Mouse (Mus musculus) kidney, postnatal 0 days (tissue): ENCODE results near the gene Gm8909. TPM values are rescaled to one million over a fixed set of nuclear protein-coding genes. Genes with fewer than 3 reads are reported as not detected.
"Not testable (repeated sequence)": the region's sequence is repeated elsewhere in the genome, so short reads cannot be mapped to it uniquely, and the experiment has no call there.

Source experiments
- ATAC-seq: fragments of 200-750 bp; cut with Nextera tagmentation; replicated peaks from 2 replicates; pipeline ENCODE4 v1.8.0; 2017; ENCODE audit warnings: low read depth, moderate number of reproducible peaks, moderate TSS enrichment, moderate library complexity; ENCODE audit not compliant: low FRiP score
- DNase-seq: peaks from one replicate; pipeline ENCODE4 v3.0.0-alpha.2; 2016; ENCODE audit warnings: low spot score
- H3K27ac ChIP-seq: fragments of 300-500 bp; sonication (generic); 2 replicates; pipeline ENCODE4 v1.5.1; 2014; ENCODE audit warnings: mild to moderate bottlenecking
- H3K27me3 ChIP-seq: fragments of 300-500 bp; sonication (generic); 2 replicates; pipeline ENCODE4 v1.6.1; 2014; ENCODE audit warnings: low read length, mixed read lengths; ENCODE audit not compliant: insufficient read depth
- H3K36me3 ChIP-seq: fragments of 300-500 bp; sonication (generic); 2 replicates; pipeline ENCODE4 v1.6.1; 2014; ENCODE audit warnings: low read length, mixed read lengths; ENCODE audit not compliant: insufficient read depth
- H3K4me1 ChIP-seq: fragments of 300-500 bp; sonication (generic); replicated peaks from 2 replicates; pipeline ENCODE4 v1.6.1; 2014; ENCODE audit warnings: antibody characterized with exemption, low read length, mixed read lengths; ENCODE audit not compliant: insufficient read depth
- H3K4me2 ChIP-seq: fragments of 300-500 bp; sonication (generic); 2 replicates; pipeline ENCODE4 v1.6.1; 2014; ENCODE audit warnings: mild to moderate bottlenecking, low read length, moderate library complexity, mixed read lengths
- H3K4me3 ChIP-seq: fragments of 300-500 bp; sonication (generic); replicated peaks from 2 replicates; pipeline ENCODE4 v1.5.1; 2014; ENCODE audit warnings: low read depth, low read length
- H3K9ac ChIP-seq: fragments of 300-500 bp; sonication (generic); 2 replicates; pipeline ENCODE4 v1.6.1; 2014; ENCODE audit warnings: low read depth, low read length
- H3K9me3 ChIP-seq: fragments of 300-500 bp; sonication (generic); replicated peaks from 2 replicates; pipeline ENCODE4 v1.6.1; 2016; ENCODE audit warnings: low read length, inconsistent platforms, mixed read lengths
- CTCF ChIP-seq: IDR thresholded peaks from 2 replicates; pipeline ENCODE4 v1.5.1; 2016; ENCODE audit warnings: antibody characterized with exemption, low read depth, mild to moderate bottlenecking, moderate library complexity
- WGBS: fragments of 180-500 bp; shearing (Covaris S2); extraction: QIAGEN DNeasy Blood & Tissue Kit; methylation state at CpG from one replicate; pipeline ENCODE4 v1.1.7; 2014; 5-methylcytosine and 5-hydroxymethylcytosine counted together
- polyA plus RNA-seq: library from polyadenylated mRNA; unstranded; fragments of >200 nt; fragmentation: Nextera tagmentation; extraction: Ambion mirVana; gene quantifications from 2 replicates; pipeline ENCODE4 v1.2.1, GENCODE M21; 2015

Gm8909 gene
- polyA plus RNA-seq, 1 experiment from 2014 or later: not detected

GRCm38 (mm10) chr17:36167306-36168038 is 865 bp downstream of the Gm8909 start:
- WGBS: 2% methylated on average over 50 of the region's 51 CpGs

GRCm38 (mm10) chr17:36166901-36167300 is 1.4 kb downstream of the Gm8909 start:
- WGBS: 20% methylated on average over 2 of the region's 2 CpGs
- peaks cover 38% of the 10 kb centered on the region for H3K27me3 ChIP-seq
- not testable (repeated sequence) for H3K4me1 ChIP-seq, DNase-seq, H3K27ac ChIP-seq, H3K36me3 ChIP-seq, H3K9me3 ChIP-seq, ATAC-seq, H3K4me3 ChIP-seq, H3K9ac ChIP-seq, H3K4me2 ChIP-seq

More at GRCm38 (mm10) chr17:36167306-36168038, 865 bp downstream of the Gm8909 start:
- no peak for TF ChIP-seq CTCF
- Histone ChIP-seq H3K9me3 (no peaks in the 10 kb centered on the region), H3K9ac (no peak overlapping the region), H3K4me1 (peaks cover 9% of the 10 kb centered on the region; the same call in 1 of the 2 replicates), H3K4me2 (peak overlapping the region; percentile 70), H3K27me3 (peaks cover 33% of the 10 kb centered on the region), H3K36me3 (no peaks in the 10 kb centered on the region), H3K27ac (no peak overlapping the region), H3K4me3 (peak overlapping the region; percentile 45)
- ATAC-seq (no peak), DNase-seq (no peak)

GRCm38 (mm10) chr17:36161129-36162051 is 6.9 kb downstream of the Gm8909 start:
- 1% methylated on average over 54 of the region's 56 CpGs for WGBS
- peak; percentile 36; the same call in 1 of the 2 replicates for ATAC-seq
- DNase-seq: no peak
- H3K27ac ChIP-seq: no peak overlapping the region
- no peaks in the 10 kb centered on the region for H3K9me3 ChIP-seq
- no peak overlapping the region for H3K9ac ChIP-seq
- no peak for TF ChIP-seq CTCF
- H3K4me1 ChIP-seq: no peaks in the 10 kb centered on the region
- no peaks in the 10 kb centered on the region for H3K36me3 ChIP-seq
- peaks cover 39% of the 10 kb centered on the region for H3K27me3 ChIP-seq
- H3K4me2 ChIP-seq: peak overlapping the region; percentile 38
- peak overlapping the region; percentile 16; the same call in 1 of the 2 replicates for H3K4me3 ChIP-seq

- H3K4me1 ChIP-seq, H3K9me3 ChIP-seq, H3K27ac ChIP-seq, H3K9ac ChIP-seq, H3K4me3 ChIP-seq, ATAC-seq, DNase-seq, H3K36me3 ChIP-seq: not testable (repeated sequence)
- 9% methylated on average over 11 of the region's 11 CpGs for WGBS
- peaks cover 42% of the 10 kb centered on the region for H3K27me3 ChIP-seq
- H3K4me2 ChIP-seq: peak overlapping the region; percentile 50; the same call in 1 of the 2 replicates
These were observed 10.1 kb downstream of the Gm8909 start for GRCm38 (mm10) chr17:36158264-36158663.

GRCm38 (mm10) chr17:36157782-36158181 is 10.6 kb downstream of the Gm8909 start:
- H3K27ac ChIP-seq, H3K4me1 ChIP-seq, ATAC-seq, H3K9ac ChIP-seq, DNase-seq, H3K36me3 ChIP-seq, H3K9me3 ChIP-seq: not testable (repeated sequence)
- under 1% methylated on average over 36 of the region's 36 CpGs for WGBS
- Histone ChIP-seq H3K27me3 (peaks cover 42% of the 10 kb centered on the region), H3K4me3 (0 out of 2 replicates have a peak overlapping the region, but pooled peaks have one; percentile 11), H3K4me2 (peak overlapping the region; percentile 50)

GRCm38 (mm10) chr17:36154271-36155149 is 13.8 kb downstream of the Gm8909 start:
- peaks cover 30% of the 10 kb centered on the region for H3K27me3 ChIP-seq
- DNase-seq (no peak), ATAC-seq (no peak)
- WGBS: 16% methylated on average over 3 of the region's 3 CpGs
- H3K4me2 ChIP-seq: no peak overlapping the region
- H3K27ac ChIP-seq: no peak overlapping the region
- H3K36me3 ChIP-seq: no peaks in the 10 kb centered on the region
- no peak overlapping the region for H3K4me3 ChIP-seq
- no peak overlapping the region for H3K9ac ChIP-seq
- no peaks in the 10 kb centered on the region for H3K9me3 ChIP-seq
- no peaks in the 10 kb centered on the region for H3K4me1 ChIP-seq
- no peak for TF ChIP-seq CTCF

- H3K36me3 ChIP-seq, DNase-seq, H3K4me2 ChIP-seq, H3K9ac ChIP-seq, H3K4me3 ChIP-seq, H3K9me3 ChIP-seq, H3K27ac ChIP-seq, H3K4me1 ChIP-seq, ATAC-seq: not testable (repeated sequence)
- H3K27me3 ChIP-seq: peaks cover 24% of the 10 kb centered on the region
- 33% methylated on average over 4 of the region's 4 CpGs for WGBS
These were observed 17.1 kb downstream of the Gm8909 start for GRCm38 (mm10) chr17:36151200-36151599.

- H3K27me3 ChIP-seq: peaks cover 28% of the 10 kb centered on the region
- H3K4me3 ChIP-seq, H3K9me3 ChIP-seq, DNase-seq, H3K4me2 ChIP-seq, H3K4me1 ChIP-seq, ATAC-seq, H3K27ac ChIP-seq, H3K9ac ChIP-seq, H3K36me3 ChIP-seq: not testable (repeated sequence)
- 79% methylated on average over 5 of the region's 5 CpGs for WGBS
These were observed 19.9 kb downstream of the Gm8909 start for GRCm38 (mm10) chr17:36148468-36148867.
